Mouse (Mus musculus): ENCODE data around the gene Esrrg.

Esrrg gene

GRCm38 (mm10) chr1:187771067-187771466, 162.5 kb downstream of the Esrrg start:
- DNase-seq (ENCODE audit: low read depth): no peak

- no peak for DNase-seq (ENCODE audit: low read depth)
These were observed 171.1 kb downstream of the Esrrg start for GRCm38 (mm10) chr1:187779589-187780178.

DNA sequence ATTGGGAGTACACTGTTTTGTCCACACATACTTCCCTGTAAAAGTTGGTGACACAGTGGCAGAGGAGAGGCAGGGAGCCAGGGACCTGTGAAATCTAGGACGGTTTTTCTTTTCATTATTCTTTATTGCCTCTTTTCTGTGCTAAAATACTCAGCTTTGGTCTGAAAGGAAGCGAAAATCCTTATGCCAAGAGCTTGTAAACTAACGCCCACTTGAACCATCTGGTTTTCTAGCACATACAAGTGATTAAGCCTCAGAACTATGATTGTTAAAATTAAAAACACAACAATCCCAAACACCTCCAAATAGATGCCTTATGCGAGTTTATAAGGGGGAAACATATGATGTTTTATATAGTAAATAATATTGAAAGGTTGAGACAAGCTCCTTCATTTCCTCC, 176.6 kb downstream of the Esrrg start:
- DNase-seq (ENCODE audit: low read depth): no peak

- no peak for DNase-seq (ENCODE audit: low read depth)
These were observed 178.7 kb downstream of the Esrrg start for GRCm38 (mm10) chr1:187787055-187788016.

DNA sequence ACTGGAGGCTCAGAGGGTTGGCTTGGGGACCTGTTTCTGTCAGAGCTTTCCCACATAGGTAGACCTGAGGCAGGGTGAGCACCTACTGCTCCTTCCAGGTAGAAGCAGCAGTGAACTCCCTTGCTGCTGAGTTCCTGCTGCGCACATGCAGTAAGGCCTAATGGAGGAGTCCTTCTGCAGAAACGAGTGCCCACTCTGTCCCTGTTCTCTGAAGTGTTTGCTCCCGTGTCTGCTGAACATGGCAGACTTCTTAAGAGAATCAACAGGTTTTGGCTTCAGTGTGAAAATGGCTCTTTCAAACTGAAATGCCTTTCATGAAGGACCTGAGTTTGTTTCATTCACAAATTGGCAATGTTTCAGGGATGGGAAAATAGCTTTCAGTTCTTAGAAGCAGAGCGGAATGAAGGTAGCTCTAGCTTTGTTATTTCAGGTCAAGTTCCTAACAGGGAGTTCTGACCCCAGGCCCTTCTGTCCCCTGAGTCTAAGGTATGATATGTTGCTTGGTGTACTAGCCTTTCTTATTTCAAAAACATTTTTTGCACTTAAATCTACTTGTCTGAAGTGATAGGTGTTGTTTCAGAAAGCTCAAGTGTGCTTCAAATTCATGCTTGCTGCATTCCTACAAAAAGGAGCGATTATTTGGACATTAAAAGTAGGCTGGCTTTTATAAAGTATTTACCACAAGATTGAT, 185.8 kb downstream of the Esrrg start:
- DNase-seq (ENCODE audit: low read depth): no peak

- DNase-seq (ENCODE audit: low read depth): no peak
These were observed 187.0 kb downstream of the Esrrg start for GRCm38 (mm10) chr1:187795551-187795950.

GRCm38 (mm10) chr1:187799300-187799699, 190.7 kb downstream of the Esrrg start:
- no peak for DNase-seq (ENCODE audit: low read depth)

DNA sequence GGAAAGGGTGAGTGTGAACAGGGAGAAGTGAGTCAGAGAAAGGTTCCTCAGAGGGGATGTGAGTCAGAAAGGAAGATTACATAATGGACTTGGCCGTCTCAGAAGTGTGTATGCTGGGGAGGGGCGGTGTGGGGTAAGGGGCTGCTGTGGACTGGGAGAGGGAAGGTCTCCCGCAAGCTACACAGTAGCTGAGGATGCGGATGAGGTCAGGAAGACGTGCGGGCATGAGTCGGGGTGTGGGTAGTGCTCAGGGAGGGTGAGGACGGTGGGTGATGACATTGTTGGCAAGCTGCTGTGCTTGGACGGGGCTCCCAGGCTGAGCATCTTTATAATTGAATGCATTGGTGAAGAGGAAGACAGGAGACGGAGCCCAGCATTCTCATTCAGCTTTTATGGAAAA, 192.2 kb downstream of the Esrrg start:
- no peak for DNase-seq (ENCODE audit: low read depth)

- DNase-seq (ENCODE audit: low read depth): no peak
These were observed 195.0 kb downstream of the Esrrg start for GRCm38 (mm10) chr1:187803566-187803965.

DNA sequence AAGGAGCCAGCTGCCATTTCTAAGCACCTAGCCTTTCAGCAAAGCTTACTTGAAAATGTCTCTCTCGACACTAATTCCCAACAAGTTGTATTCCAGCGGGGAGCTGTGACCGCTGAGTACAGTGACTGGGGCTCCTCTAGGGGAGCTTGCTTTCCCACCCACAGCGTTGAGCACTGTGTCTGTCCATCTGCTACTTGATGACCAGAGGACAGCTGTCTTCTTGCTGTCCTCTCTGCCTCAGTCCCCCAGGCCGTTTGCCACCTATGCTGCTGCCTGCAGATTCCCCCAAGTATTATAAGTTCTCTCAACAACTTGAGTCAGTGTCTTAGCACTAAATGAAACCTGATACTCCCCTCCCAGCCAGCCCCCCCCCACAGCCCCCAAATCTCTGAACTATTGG, 195.4 kb downstream of the Esrrg start:
- no peak for DNase-seq (ENCODE audit: low read depth)

DNA sequence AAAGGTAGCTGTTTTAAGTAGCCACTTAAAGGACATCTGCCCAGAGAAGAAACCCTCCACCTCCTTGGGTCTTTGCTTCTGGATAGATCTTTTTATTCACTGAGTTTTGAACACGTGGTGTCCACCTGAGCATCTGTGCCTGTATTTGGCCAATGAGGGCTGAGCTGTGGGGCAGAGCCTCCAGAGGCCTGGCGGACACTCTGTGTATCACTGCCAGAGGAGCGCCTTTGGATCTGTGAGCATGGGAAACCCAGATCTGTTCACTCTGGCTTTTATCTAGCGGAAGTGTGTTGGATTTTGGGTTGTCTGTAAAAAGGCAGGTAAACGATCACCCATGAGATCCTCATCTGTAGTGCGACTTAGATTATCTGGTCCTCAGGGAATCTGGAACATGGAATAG, 196.4 kb downstream of the Esrrg start:
- DNase-seq (ENCODE audit: low read depth): no peak

- no peak for DNase-seq (ENCODE audit: low read depth)
These were observed 199.1 kb downstream of the Esrrg start for GRCm38 (mm10) chr1:187807477-187808390.

DNA sequence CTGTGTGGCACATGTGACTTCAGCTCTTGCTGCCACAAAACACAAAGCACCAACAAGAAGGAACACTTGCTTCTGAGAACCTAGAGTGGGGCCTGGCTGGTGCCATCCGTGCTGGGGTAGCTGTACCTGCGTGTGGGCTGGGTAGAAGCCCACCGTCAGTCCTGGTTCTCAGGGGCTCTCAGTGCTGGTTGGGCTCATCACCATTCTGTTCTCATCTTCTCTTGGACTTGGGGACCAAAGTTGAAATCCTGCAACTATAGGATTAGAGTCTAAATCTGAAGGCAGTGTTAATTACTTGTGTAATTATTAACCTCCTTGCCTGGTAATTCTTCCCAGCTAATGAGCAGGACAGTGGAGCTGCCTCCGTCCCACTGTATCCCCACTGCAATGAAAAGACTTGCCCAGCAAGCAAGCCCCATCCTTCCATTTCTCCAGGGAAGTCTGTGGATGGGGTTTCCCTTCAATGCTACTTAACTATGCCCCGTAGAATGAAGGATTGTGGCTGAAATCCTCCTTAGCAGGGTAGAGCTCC, 199.9 kb downstream of the Esrrg start:
- DNase-seq (ENCODE audit: low read depth): no peak

DNA sequence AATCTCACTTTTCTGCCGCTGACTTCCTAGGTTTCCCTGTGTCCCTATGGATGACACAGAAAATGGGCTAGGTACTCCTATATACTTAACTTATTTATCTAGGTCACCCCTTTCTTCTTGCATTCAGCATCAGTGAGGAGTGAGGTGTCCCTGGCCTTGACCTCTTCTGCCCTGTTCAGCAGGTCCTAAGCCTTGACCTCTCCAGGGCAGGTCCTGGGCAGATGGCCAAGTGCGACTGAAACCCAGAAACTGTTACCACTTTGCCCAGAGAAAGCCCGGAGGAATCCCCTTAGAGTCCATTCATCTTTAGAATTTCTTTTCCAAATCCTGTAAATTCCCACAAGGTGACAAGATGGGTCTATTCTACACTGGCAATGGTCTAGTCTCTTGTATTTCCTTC, 201.0 kb downstream of the Esrrg start:
- no peak for DNase-seq (ENCODE audit: low read depth)

DNA sequence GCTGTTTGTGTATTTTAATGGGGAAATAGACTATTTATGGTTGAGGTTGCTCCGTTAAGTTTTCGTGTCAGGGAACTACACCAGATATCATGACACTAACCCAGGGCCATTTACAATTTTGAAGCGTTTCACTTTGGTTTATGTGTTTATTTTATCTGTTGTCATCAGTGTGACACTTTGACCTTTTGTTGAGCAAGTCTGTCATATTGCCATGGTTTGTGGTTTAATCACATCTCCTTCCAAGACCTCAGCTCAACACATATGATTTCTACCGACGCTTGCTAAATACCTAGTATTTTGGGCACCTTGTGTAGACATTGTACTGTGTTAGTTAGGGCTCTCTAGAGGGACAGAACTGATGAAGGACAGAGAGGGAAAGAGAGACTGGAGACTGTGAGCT, 210.8 kb downstream of the Esrrg start:
- DNase-seq (ENCODE audit: low read depth): no peak

GRCm38 (mm10) chr1:187821368-187821811, 212.8 kb downstream of the Esrrg start:
- no peak for DNase-seq (ENCODE audit: low read depth)

DNA sequence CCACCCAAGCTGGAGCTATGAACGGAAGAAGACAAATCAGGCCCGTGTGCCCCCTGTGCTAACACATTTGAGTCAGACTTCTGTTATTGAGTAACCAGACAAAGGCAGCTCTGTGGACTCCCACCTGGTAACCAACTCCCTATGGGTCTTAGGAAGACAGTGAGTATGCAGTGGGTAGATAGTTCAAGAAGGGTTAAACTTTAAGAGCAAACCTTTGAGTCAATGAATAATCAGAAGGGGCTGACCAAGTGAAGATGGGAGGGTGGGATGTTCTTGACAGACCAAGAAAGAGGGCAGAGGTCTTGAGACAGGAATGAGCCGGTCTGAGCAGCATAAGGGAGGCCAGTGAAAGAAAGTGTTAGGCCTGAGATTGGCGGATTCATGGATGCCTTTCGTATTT, 214.8 kb downstream of the Esrrg start:
- no peak for DNase-seq (ENCODE audit: low read depth)

GRCm38 (mm10) chr1:187825421-187826097, 217.0 kb downstream of the Esrrg start:
- DNase-seq (ENCODE audit: low read depth): no peak

GRCm38 (mm10) chr1:187826140-187826539, 217.5 kb downstream of the Esrrg start:
- DNase-seq (ENCODE audit: low read depth): no peak

- DNase-seq (ENCODE audit: low read depth): no peak
These were observed 218.3 kb downstream of the Esrrg start for GRCm38 (mm10) chr1:187826869-187827268.

DNA sequence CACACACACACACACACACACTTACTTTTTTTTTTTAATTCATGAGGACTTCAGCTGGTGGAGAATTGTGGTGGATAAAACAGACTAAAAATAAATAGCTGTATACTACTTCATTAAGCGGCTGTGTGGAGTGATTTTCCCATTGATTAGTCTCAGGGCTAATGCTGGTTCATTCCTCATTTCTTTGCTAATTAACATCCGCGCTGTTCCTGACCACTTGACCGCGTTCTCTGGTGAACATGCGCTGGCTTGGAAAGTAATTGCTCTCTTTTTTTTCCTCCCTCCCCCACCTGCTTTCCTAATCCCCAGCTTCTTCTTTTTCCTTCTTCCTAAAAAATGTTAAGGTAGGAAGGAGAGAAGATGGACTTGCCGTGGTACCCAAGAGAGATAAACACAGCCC, 222.3 kb downstream of the Esrrg start:
- DNase-seq (ENCODE audit: low read depth): no peak

All from induced T-regulatory cell, adult 2 months (primary cell).